8 mouse cellular contexts compared by ENCODE assay signal in the genomic region with DNA sequence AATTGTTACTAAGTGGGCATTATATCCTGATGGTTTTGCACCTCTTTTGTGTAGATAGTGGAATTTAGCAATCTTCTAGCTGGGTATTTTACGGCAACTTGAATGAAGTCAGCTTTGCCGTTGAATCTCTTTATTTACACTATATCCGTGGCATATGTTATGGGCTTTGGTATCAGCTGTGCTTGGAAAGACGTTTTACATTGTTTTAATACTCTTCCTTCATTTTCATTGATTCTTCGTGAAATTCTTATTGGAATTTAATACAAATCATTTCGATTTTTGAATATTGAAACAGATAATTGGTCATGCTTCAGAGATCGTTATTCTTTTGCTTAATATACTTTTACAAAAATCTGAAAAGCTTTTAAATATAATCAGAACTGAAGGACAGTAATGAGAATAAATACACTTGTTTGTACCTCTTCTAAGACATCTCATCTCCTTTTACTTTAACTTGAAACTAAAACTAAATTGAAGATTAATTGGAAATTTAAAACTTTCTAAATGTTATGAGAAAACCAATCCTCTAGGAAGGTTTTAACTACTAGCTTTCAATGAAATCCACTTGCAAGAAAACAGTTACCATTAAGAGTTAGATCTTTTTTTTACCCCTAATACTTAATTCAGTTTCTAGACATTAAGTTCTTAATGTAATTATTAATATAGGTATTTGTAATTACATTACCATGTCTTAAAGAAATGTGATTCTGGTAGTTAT. TPM values are rescaled to one million over a fixed set of nuclear protein-coding genes. Genes with fewer than 3 reads are reported as not detected.
DNase-seq lines count a peak whose midpoint lies in the region; ATAC-seq lines count a peak whose summit lies in the region.
"Had no signal": no experiment of that assay in that cellular context is flagged by ENCODE, and none has a peak within 500 bp of the region (broad histone marks: within the 10 kb centered on the region; RNA-seq: fewer than 3 reads in every experiment).

No protein-coding gene starts in this region.

- peak overlapping the region; percentile 98 for H3K4me3 ChIP-seq in megakaryocyte, embryonic 14.5 days (replicated peaks)
- H3K4me3 ChIP-seq in forebrain, embryonic 10.5 days = peak overlapping the region; percentile 98
- H3K4me3 ChIP-seq in limb, embryonic 15.5 days = peak overlapping the region; percentile 95

- peak overlapping the region; percentile 56 for H3K4me2 ChIP-seq in limb, embryonic 15.5 days

- H3K9ac ChIP-seq in limb, embryonic 15.5 days = peak overlapping the region; percentile 94

- H3K9me3 ChIP-seq in megakaryocyte, embryonic 14.5 days = no peaks in the 10 kb centered on the region
- H3K9me3 ChIP-seq in forebrain, embryonic 10.5 days = no peaks in the 10 kb centered on the region
- no peaks in the 10 kb centered on the region for H3K9me3 ChIP-seq in limb, embryonic 15.5 days

- DNase-seq in forebrain, embryonic 10.5 days (ENCODE audit: extremely low spot score, low spot score) = no peak
- DNase-seq in ovary, adult 18-20 months (ENCODE audit: low spot score) = no peak
- DNase-seq in embryo, embryonic 9.5 days (ENCODE audit: extremely low spot score) = no peak
- DNase-seq: cerebellum, adult 9-10 months had no signal

- no peak for ATAC-seq in megakaryocyte, adult 5-6 weeks (ENCODE audit: poor library complexity, severe bottlenecking)
- ATAC-seq in limb, embryonic 15.5 days (ENCODE audit: insufficient number of reproducible peaks, low FRiP score, low TSS enrichment, low read depth) = no peak
- ATAC-seq in monocyte, adult 5-6 weeks (replicated peaks; ENCODE audit: insufficient number of reproducible peaks, low FRiP score, low TSS enrichment, poor library complexity, severe bottlenecking) = no peak

- WGBS in forebrain, embryonic 10.5 days = 9% methylated on average over 7 of the region's 7 CpGs
- 4% methylated on average over 7 of the region's 7 CpGs for WGBS in limb, embryonic 15.5 days

- peak overlapping the region; percentile 99 for H3K27ac ChIP-seq in forebrain, embryonic 10.5 days
- no peak overlapping the region for H3K27ac ChIP-seq in limb, embryonic 15.5 days

- H3K4me1 ChIP-seq in megakaryocyte, embryonic 14.5 days = peaks cover 9% of the 10 kb centered on the region; the same call in 1 of the 2 replicates
- H3K4me1 ChIP-seq in forebrain, embryonic 10.5 days = peaks cover 17% of the 10 kb centered on the region
- H3K4me1 ChIP-seq in limb, embryonic 15.5 days = peaks cover 4% of the 10 kb centered on the region

- H3K36me3 ChIP-seq in megakaryocyte, embryonic 14.5 days (replicated peaks; ENCODE audit: low read length) = peaks cover 29% of the 10 kb centered on the region
- H3K36me3 ChIP-seq in forebrain, embryonic 10.5 days (replicated peaks) = peaks cover 44% of the 10 kb centered on the region
- peaks cover 5% of the 10 kb centered on the region for H3K36me3 ChIP-seq in limb, embryonic 15.5 days

- H3K27me3 ChIP-seq in megakaryocyte, embryonic 14.5 days (replicated peaks) = no peaks in the 10 kb centered on the region
- no peaks in the 10 kb centered on the region for H3K27me3 ChIP-seq in forebrain, embryonic 10.5 days (ENCODE audit: poor library complexity, severe bottlenecking)
- no peaks in the 10 kb centered on the region for H3K27me3 ChIP-seq in limb, embryonic 15.5 days

RNA-seq across cellular contexts. Expression of a gene that starts 1.5 kb away (rescaled TPM):
- polyA plus RNA-seq in megakaryocyte, embryonic 14.5 days (2012; ENCODE audit: insufficient read depth, low replicate concordance) = 2.8 and 3.0 TPM in 2 replicates
- total RNA-seq in megakaryocyte, adult 5-6 weeks (2015) = 75.5 and 86.8 TPM in 2 replicates
- 64.6 and 77.2 TPM in 2 replicates for total RNA-seq in megakaryocyte, adult 5-6 weeks (2017)
- 23.1 and 23.7 TPM in 2 replicates for polyA plus RNA-seq in forebrain, embryonic 10.5 days (2016; fragmentation: Nextera tagmentation; extraction: Ambion mirVana)
- 13.2 and 17.3 TPM in 2 replicates for polyA plus RNA-seq in limb, embryonic 15.5 days (2015; fragmentation: Nextera tagmentation; extraction: Ambion mirVana)
- total RNA-seq in monocyte, adult 5-6 weeks (2017) = 35.9 to 53.1 TPM (median 37.2 TPM) in 3 replicates

RNA-seq across cellular contexts. Expression of a gene that starts 32.2 kb away (rescaled TPM):
- 2.4 TPM in 1 of 2 replicates, not detected in the other for polyA plus RNA-seq in megakaryocyte, embryonic 14.5 days (2012; ENCODE audit: insufficient read depth, low replicate concordance)
- 17.9 and 22.9 TPM in 2 replicates for total RNA-seq in megakaryocyte, adult 5-6 weeks (2015)
- 51.6 and 74.4 TPM in 2 replicates for total RNA-seq in megakaryocyte, adult 5-6 weeks (2017)
- polyA plus RNA-seq in forebrain, embryonic 10.5 days (2016; fragmentation: Nextera tagmentation; extraction: Ambion mirVana) = 80.1 and 81.2 TPM in 2 replicates
- polyA plus RNA-seq in limb, embryonic 15.5 days (2015; fragmentation: Nextera tagmentation; extraction: Ambion mirVana) = 43.3 and 44.8 TPM in 2 replicates
- total RNA-seq in monocyte, adult 5-6 weeks (2017) = 55.7 to 87.3 TPM (median 65.7 TPM) in 3 replicates

Comparison
In these comparisons a context has a peak if more than half of its experiments do, and no peak if none do; other contexts are left out.
1. RNA of a gene that starts 32.2 kb away (polyA plus RNA-seq): 80.1 to 81.2 TPM in forebrain, embryonic 10.5 days and 43.3 to 44.8 TPM in limb, embryonic 15.5 days; 2.4 TPM in megakaryocyte, embryonic 14.5 days; every median in the first group is over 10 times any median in the second.
2. Peak in every context shown above with its lines, with median percentiles within 50 percentile points of each other: H3K4me3 ChIP-seq.